ENCODE assay signal across 8 mouse cellular contexts in genomic region chr13:45507274-45508229, GRCm38 (mm10). TPM values are rescaled to one million over a fixed set of nuclear protein-coding genes. Genes with fewer than 3 reads are reported as not detected.
DNase-seq lines count a peak whose midpoint lies in the region; ATAC-seq and TF ChIP-seq lines count a peak whose summit lies in the region.

Gmpr (plus strand) TSS chr13:45507444.

- peaks cover 4% of the 10 kb centered on the region; the same call in 1 of the 2 replicates for H3K4me1 ChIP-seq in bone marrow, adult 2 months (ENCODE audit: control insufficient read depth, insufficient read depth, low read length)
- H3K4me1 ChIP-seq in embryonic facial prominence, embryonic 14.5 days (ENCODE audit: control insufficient read depth, insufficient read depth, low read length), result peaks cover 8% of the 10 kb centered on the region
- H3K4me1 ChIP-seq in heart, embryonic 11.5 days (ENCODE audit: control insufficient read depth, insufficient read depth, low read length), result peaks cover 32% of the 10 kb centered on the region
- peaks cover 25% of the 10 kb centered on the region for H3K4me1 ChIP-seq in kidney, postnatal 0 days (replicated peaks; ENCODE audit: insufficient read depth, low read length)
- H3K4me1 ChIP-seq in liver, embryonic 12.5 days, result peaks cover 77% of the 10 kb centered on the region

- WGBS in bone marrow, adult 2 months, result under 1% methylated on average over 63 of the region's 63 CpGs
- 2% methylated on average over 39 of the region's 63 CpGs for WGBS in embryonic facial prominence, embryonic 14.5 days
- WGBS in heart, embryonic 11.5 days (ENCODE audit: insufficient replicate concordance), result under 1% methylated on average over 63 of the region's 63 CpGs
- under 1% methylated on average over 62 of the region's 63 CpGs for WGBS in kidney, postnatal 0 days
- WGBS in liver, embryonic 12.5 days (ENCODE audit: insufficient replicate concordance), result 1% methylated on average over 63 of the region's 63 CpGs

- TF ChIP-seq POLR2A in bone marrow, adult 2 months (IDR thresholded peaks at IDR 0.05; ENCODE audit: borderline replicate concordance, control insufficient read depth, low read depth, low read length), result peak; percentile 26; the same call in 1 of the 2 replicates

- peak within 1 kb of the TSS; percentile 98 for H3K4me2 ChIP-seq in embryonic facial prominence, embryonic 14.5 days (ENCODE audit: low read depth, low read length)
- H3K4me2 ChIP-seq in heart, embryonic 11.5 days, result peak within 1 kb of the TSS; percentile 89
- peak within 1 kb of the TSS; percentile 97 for H3K4me2 ChIP-seq in kidney, postnatal 0 days (ENCODE audit: low read length)
- peak within 1 kb of the TSS; percentile 80 for H3K4me2 ChIP-seq in liver, embryonic 12.5 days

- H3K9ac ChIP-seq in embryonic facial prominence, embryonic 14.5 days (ENCODE audit: low read depth, low read length), result peak within 1 kb of the TSS; percentile 69
- H3K9ac ChIP-seq in heart, embryonic 11.5 days (ENCODE audit: low read depth, low read length), result peak within 1 kb of the TSS; percentile 91
- peak within 1 kb of the TSS; percentile 71 for H3K9ac ChIP-seq in kidney, postnatal 0 days (ENCODE audit: low read depth, low read length)
- peak within 1 kb of the TSS; percentile 97 for H3K9ac ChIP-seq in liver, embryonic 12.5 days

- H3K4me3 ChIP-seq in bone marrow, adult 2 months (replicated peaks; ENCODE audit: control insufficient read depth, low read depth, low read length), result peak within 1 kb of the TSS; percentile 67
- peak within 1 kb of the TSS; percentile 60 for H3K4me3 ChIP-seq in embryonic facial prominence, embryonic 14.5 days (ENCODE audit: low read depth, low read length)
- H3K4me3 ChIP-seq in heart, embryonic 11.5 days (ENCODE audit: low read depth, low read length), result peak within 1 kb of the TSS; percentile 75
- H3K4me3 ChIP-seq in kidney, postnatal 0 days (replicated peaks; ENCODE audit: low read depth, low read length), result peak within 1 kb of the TSS; percentile 63
- H3K4me3 ChIP-seq in liver, embryonic 12.5 days, result peak within 1 kb of the TSS; percentile 77

- peak; percentile 59 for DNase-seq in 416B (ENCODE audit: low read depth)
- peak; percentile 88 for DNase-seq in embryonic facial prominence, embryonic 14.5 days (ENCODE audit: low spot score)
- DNase-seq in kidney, postnatal 0 days (ENCODE audit: low spot score), result peak; percentile 91
- DNase-seq in neural tube, embryonic 10.5 days (ENCODE audit: extremely low spot score, low spot score), result peak; percentile 69
- DNase-seq in telencephalon, adult 2 months (ENCODE audit: low read depth, low spot score), result peak; percentile 70

- no peak for TF ChIP-seq CTCF in bone marrow, adult 2 months (IDR thresholded peaks at IDR 0.05; ENCODE audit: control insufficient read depth, insufficient read depth, low read length)
- peak; percentile 6; the same call in 1 of the 2 replicates for TF ChIP-seq CTCF in kidney, postnatal 0 days (IDR thresholded peaks at IDR 0.05; ENCODE audit: low read depth)

- H3K9me3 ChIP-seq in embryonic facial prominence, embryonic 14.5 days (ENCODE audit: control insufficient read depth, low read length), result no peaks in the 10 kb centered on the region
- H3K9me3 ChIP-seq in heart, embryonic 11.5 days (replicated peaks; ENCODE audit: control insufficient read depth, low read length), result no peaks in the 10 kb centered on the region
- no peaks in the 10 kb centered on the region for H3K9me3 ChIP-seq in kidney, postnatal 0 days (replicated peaks; ENCODE audit: low read length)
- no peaks in the 10 kb centered on the region for H3K9me3 ChIP-seq in liver, embryonic 12.5 days (replicated peaks)

- H3K27me3 ChIP-seq in embryonic facial prominence, embryonic 14.5 days (replicated peaks; ENCODE audit: control insufficient read depth, insufficient read depth, low read length), result no peaks in the 10 kb centered on the region; the same call in 1 of the 2 replicates
- H3K27me3 ChIP-seq in heart, embryonic 11.5 days (ENCODE audit: control insufficient read depth, insufficient read depth, low read length), result no peaks in the 10 kb centered on the region
- H3K27me3 ChIP-seq in kidney, postnatal 0 days (ENCODE audit: insufficient read depth, low read length), result no peaks in the 10 kb centered on the region
- H3K27me3 ChIP-seq in liver, embryonic 12.5 days (replicated peaks), result no peaks in the 10 kb centered on the region

- H3K36me3 ChIP-seq in embryonic facial prominence, embryonic 14.5 days (ENCODE audit: control insufficient read depth, insufficient read depth, low read length), result no peaks in the 10 kb centered on the region
- H3K36me3 ChIP-seq in heart, embryonic 11.5 days (ENCODE audit: control insufficient read depth, insufficient read depth, low read length), result no peaks in the 10 kb centered on the region
- H3K36me3 ChIP-seq in kidney, postnatal 0 days (ENCODE audit: insufficient read depth, low read length), result no peaks in the 10 kb centered on the region
- H3K36me3 ChIP-seq in liver, embryonic 12.5 days, result peaks cover 16% of the 10 kb centered on the region

- peak; percentile 88 for ATAC-seq in embryonic facial prominence, embryonic 14.5 days (ENCODE audit: low read depth)
- peak; percentile 79 for ATAC-seq in heart, embryonic 11.5 days (replicated peaks; ENCODE audit: insufficient number of reproducible peaks, low FRiP score, low TSS enrichment)
- ATAC-seq in kidney, postnatal 0 days (replicated peaks; ENCODE audit: low FRiP score, low read depth), result peak; percentile 80
- peak; percentile 78 for ATAC-seq in liver, embryonic 12.5 days

- H3K27ac ChIP-seq in bone marrow, adult 2 months (ENCODE audit: control insufficient read depth, insufficient read depth, low read depth, low read length, poor library complexity), result peak within 1 kb of the TSS; percentile 29; the same call in 1 of the 2 replicates
- peak within 1 kb of the TSS; percentile 44; the same call in 1 of the 2 replicates for H3K27ac ChIP-seq in embryonic facial prominence, embryonic 14.5 days (replicated peaks; ENCODE audit: low read depth, low read length)
- peak within 1 kb of the TSS; percentile 94 for H3K27ac ChIP-seq in heart, embryonic 11.5 days (ENCODE audit: low read depth, low read length)
- peak within 1 kb of the TSS; percentile 88 for H3K27ac ChIP-seq in kidney, postnatal 0 days
- H3K27ac ChIP-seq in liver, embryonic 12.5 days, result peak within 1 kb of the TSS; percentile 95

RNA-seq across cellular contexts. Expression of gene Gmpr, which starts in this region (rescaled TPM):
- 7.9 and 10.9 TPM in 2 replicates for polyA plus RNA-seq in bone marrow, adult 2 months (2011; ENCODE audit: insufficient read depth, insufficient read length, low replicate concordance, missing spikeins)
- polyA plus RNA-seq in embryonic facial prominence, embryonic 14.5 days (2014; fragmentation: Nextera tagmentation; extraction: Ambion mirVana), result 46.4 and 51.5 TPM in 2 replicates
- 176 and 191 TPM in 2 replicates for polyA plus RNA-seq in heart, embryonic 11.5 days (2014; fragmentation: Nextera tagmentation; extraction: Ambion mirVana)
- 72.5 and 79.0 TPM in 2 replicates for polyA plus RNA-seq in kidney, postnatal 0 days (2015; fragmentation: Nextera tagmentation; extraction: Ambion mirVana)
- polyA plus RNA-seq in liver, embryonic 12.5 days (2016; fragmentation: Nextera tagmentation; extraction: Ambion mirVana), result 364 and 366 TPM in 2 replicates

Comparison
In these comparisons a context has a peak if more than half of its experiments do, and no peak if none do; other contexts are left out.
1. Peak in every context shown above with its lines: DNase-seq, ATAC-seq, H3K4me3 ChIP-seq and H3K27ac ChIP-seq.
2. H3K27ac ChIP-seq: peak in every context shown above with its lines; median percentile 95 in liver, embryonic 12.5 days; 94 in heart, embryonic 11.5 days; 88 in kidney, postnatal 0 days; 44 in embryonic facial prominence, embryonic 14.5 days; 29 in bone marrow, adult 2 months.